Mouse (Mus musculus) C2C12 (cell line): ENCODE results near the gene Smpd2.

Source experiments
- CTCF ChIP-seq: IDR thresholded peaks from one replicate; pipeline ENCODE4 v1.5.1; 2011; ENCODE audit not compliant: control insufficient read depth, insufficient read depth, insufficient read length
- MYOG ChIP-seq: IDR thresholded peaks from one replicate; pipeline ENCODE4 v1.6.1; 2011; ENCODE audit not compliant: control insufficient read depth, insufficient read length; ENCODE audit errors: extremely low read depth

- no peak for TF ChIP-seq MYOG
- no peak for TF ChIP-seq CTCF
These were observed 942 bp upstream of the Smpd2 start for GRCm38 (mm10) chr10:41491111-41491510.
